Mouse (Mus musculus) liver, embryonic 14.5 days (tissue): ENCODE data around the gene Rpl37. TPM values are rescaled to one million over a fixed set of nuclear protein-coding genes. Genes with fewer than 3 reads are reported as not detected.

Experiments used
- ATAC-seq: fragments of 200-750 bp; cut with Nextera tagmentation; 2 replicates; pipeline ENCODE4 v1.8.0; 2017; ENCODE audit warnings: moderate number of reproducible peaks, mild to moderate bottlenecking, moderate library complexity; ENCODE audit not compliant: insufficient read depth
- DNase-seq, 3 experiments: peaks; one replicate each; pipeline ENCODE4 v3.0.0-alpha.2; 2012 to 2013; ENCODE audit warnings: low read depth in 3 of 3, low spot score in 3 of 3
- H3K27ac ChIP-seq: fragments of 300-500 bp; sonication (generic); 2 replicates; pipeline ENCODE4 v1.5.1; 2014; ENCODE audit warnings: moderate library complexity, mild to moderate bottlenecking, control low read depth, inconsistent platforms
- H3K27me3 ChIP-seq: fragments of 300-500 bp; sonication (generic); 2 replicates; pipeline ENCODE4 v1.6.1; 2014; ENCODE audit warnings: mild to moderate bottlenecking, low read length, moderate library complexity; ENCODE audit not compliant: control insufficient read depth, insufficient read depth
- H3K36me3 ChIP-seq: fragments of 300-500 bp; sonication (generic); replicated peaks from 2 replicates; pipeline ENCODE4 v1.6.1; 2014; ENCODE audit warnings: low read depth; ENCODE audit not compliant: control insufficient read depth, insufficient read depth
- H3K4me1 ChIP-seq, 2 experiments: fragments of 200-500 bp in 1 of 2; fragments of 300-500 bp in 1 of 2; sonication (generic) in 1 of 2; replicated peaks; 2 replicates each; pipeline ENCODE4 v1.6.1; 2012 to 2014; ENCODE audit warnings: antibody characterized with exemption in 1 of 2, inconsistent platforms in 1 of 2, low read length in 1 of 2; ENCODE audit not compliant: control insufficient read depth in 2 of 2, insufficient read depth in 2 of 2
- H3K4me2 ChIP-seq: fragments of 300-500 bp; sonication (generic); 2 replicates; pipeline ENCODE4 v1.6.1; 2014; ENCODE audit warnings: low read depth, mild to moderate bottlenecking, control low read depth, moderate library complexity
- H3K4me3 ChIP-seq, 2 experiments: fragments of 200-500 bp in 1 of 2; fragments of 300-500 bp in 1 of 2; sonication (generic) in 1 of 2; 2 replicates each; pipeline ENCODE4 v1.5.1; 2012 to 2014; ENCODE audit warnings: low read depth in 2 of 2, low read length in 2 of 2, mild to moderate bottlenecking in 2 of 2, control low read depth in 1 of 2, inconsistent platforms in 1 of 2, moderate library complexity in 1 of 2; ENCODE audit not compliant: insufficient read depth in 1 of 2
- H3K9ac ChIP-seq: fragments of 300-500 bp; sonication (generic); replicated peaks from 2 replicates; pipeline ENCODE4 v1.6.1; 2014; ENCODE audit warnings: mild to moderate bottlenecking, control low read depth, moderate library complexity
- H3K9me3 ChIP-seq: fragments of 300-500 bp; sonication (generic); 2 replicates; pipeline ENCODE4 v1.6.1; 2016; ENCODE audit warnings: low read length, mixed read lengths; ENCODE audit not compliant: control insufficient read depth
- CTCF ChIP-seq: IDR thresholded peaks from 2 replicates; pipeline ENCODE4 v1.5.1; 2016; ENCODE audit warnings: antibody characterized with exemption, low read depth, control low read depth
- EP300 ChIP-seq: IDR thresholded peaks from 2 replicates; pipeline ENCODE4 v1.6.1; 2016; ENCODE audit warnings: antibody characterized with exemption, low read depth
- WGBS: fragments of 180-500 bp; shearing (Covaris S2); extraction: QIAGEN DNeasy Blood & Tissue Kit; methylation state at CpG from one replicate; pipeline ENCODE4 v1.1.7; 2014; ENCODE audit not compliant: insufficient replicate concordance; 5-methylcytosine and 5-hydroxymethylcytosine counted together
- polyA plus RNA-seq, 2 experiments: library from polyadenylated mRNA; depleted of rRNA in 1 of 2; stranded (reverse) in 1 of 2; unstranded in 1 of 2; fragments of >200 nt; fragmentation: Nextera tagmentation in 1 of 2; extraction: Ambion mirVana in 1 of 2; gene quantifications; 2 replicates each; pipeline versions ENCODE4 v1.2.1 to v1.2.3; 2012 to 2014

Gene Rpl37
- polyA plus RNA-seq, 2 experiments = 570 to 884 TPM

DNA sequence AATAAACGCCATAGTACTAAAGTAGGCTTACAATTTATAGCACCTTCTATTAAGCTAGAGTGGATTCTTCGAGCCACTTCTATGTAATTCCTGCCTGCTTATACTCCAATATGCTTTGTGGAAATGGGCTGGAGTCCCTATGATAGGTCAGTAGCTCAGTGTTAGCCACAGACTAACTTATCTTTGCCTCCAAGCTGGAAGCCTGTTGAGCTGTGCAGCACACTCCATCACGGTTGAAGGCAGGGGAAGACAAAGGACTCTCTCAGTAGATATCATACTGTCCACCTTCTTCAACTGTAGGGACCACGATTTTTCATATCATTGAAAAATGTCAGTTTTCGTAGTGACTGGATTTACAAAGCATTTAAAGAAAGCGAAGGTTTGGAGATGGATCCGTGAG is 23.4 kb downstream of the Rpl37 start:
- peak overlapping the region in 1 of 2 experiments; percentile 14; a peak in 1 of 4 replicates for H3K4me3 ChIP-seq
- H3K4me2 ChIP-seq = peak overlapping the region; percentile 57
- ATAC-seq (peak; percentile 84), DNase-seq (peak; percentile 73 to 74 (median 73))
- no peaks in the 10 kb centered on the region for H3K9me3 ChIP-seq
- WGBS = 15% methylated on average over 7 of the region's 7 CpGs
- H3K27ac ChIP-seq = peak overlapping the region; percentile 96
- peaks cover 50 to 52% of the 10 kb centered on the region in 2 experiments for H3K4me1 ChIP-seq
- H3K36me3 ChIP-seq = no peaks in the 10 kb centered on the region
- TF ChIP-seq EP300 = peak; percentile 74
- no peak for TF ChIP-seq CTCF
- peak overlapping the region; percentile 47 for H3K9ac ChIP-seq
- no peaks in the 10 kb centered on the region for H3K27me3 ChIP-seq

GRCm38 (mm10) chr15:5140357-5140756 is 23.9 kb downstream of the Rpl37 start:
- Histone ChIP-seq H3K4me2 (peak overlapping the region; percentile 57), H3K27me3 (no peaks in the 10 kb centered on the region), H3K9ac (peak overlapping the region; percentile 47), H3K4me1 (peaks cover 53 to 55% of the 10 kb centered on the region in 2 experiments), H3K4me3 (peak overlapping the region in 1 of 2 experiments; percentile 14; a peak in 1 of 4 replicates), H3K9me3 (no peaks in the 10 kb centered on the region), H3K36me3 (no peaks in the 10 kb centered on the region), H3K27ac (peak overlapping the region; percentile 96)
- TF ChIP-seq EP300 (peak; percentile 89), CTCF (no peak)
- ATAC-seq (peak; percentile 71), DNase-seq (peak; percentile 76 to 79 (median 78))

DNA sequence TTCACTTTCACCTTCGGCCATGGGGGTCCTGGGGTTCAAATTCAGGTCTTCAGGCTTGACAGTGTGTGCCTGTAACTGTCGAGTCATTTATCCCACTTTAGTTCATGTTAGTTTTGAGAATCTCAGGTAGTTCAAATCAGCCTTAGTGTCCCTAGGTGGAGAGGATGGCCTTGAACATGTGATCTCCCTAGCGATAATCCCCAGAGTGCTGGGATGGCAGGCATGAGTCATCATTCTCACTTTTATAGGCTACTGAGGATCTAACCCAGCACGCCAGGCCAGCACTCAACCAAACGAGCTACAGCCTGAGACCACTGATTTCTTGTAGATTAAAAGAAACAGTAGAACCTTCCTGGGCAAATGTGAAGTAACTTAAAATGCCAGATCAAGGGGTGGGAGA is 25.6 kb downstream of the Rpl37 start:
- 29% methylated on average over 5 of the region's 5 CpGs for WGBS
- Histone ChIP-seq H3K27ac (peak overlapping the region; percentile 78), H3K27me3 (no peaks in the 10 kb centered on the region), H3K9me3 (no peaks in the 10 kb centered on the region), H3K36me3 (no peaks in the 10 kb centered on the region; the same call in 1 of the 2 replicates), H3K4me2 (peak overlapping the region; percentile 11), H3K4me3 (no peak overlapping the region), H3K4me1 (peaks cover 55 to 59% of the 10 kb centered on the region in 2 experiments), H3K9ac (no peak overlapping the region)
- DNase-seq (no peak), ATAC-seq (no peak)
- TF ChIP-seq CTCF = no peak

DNA sequence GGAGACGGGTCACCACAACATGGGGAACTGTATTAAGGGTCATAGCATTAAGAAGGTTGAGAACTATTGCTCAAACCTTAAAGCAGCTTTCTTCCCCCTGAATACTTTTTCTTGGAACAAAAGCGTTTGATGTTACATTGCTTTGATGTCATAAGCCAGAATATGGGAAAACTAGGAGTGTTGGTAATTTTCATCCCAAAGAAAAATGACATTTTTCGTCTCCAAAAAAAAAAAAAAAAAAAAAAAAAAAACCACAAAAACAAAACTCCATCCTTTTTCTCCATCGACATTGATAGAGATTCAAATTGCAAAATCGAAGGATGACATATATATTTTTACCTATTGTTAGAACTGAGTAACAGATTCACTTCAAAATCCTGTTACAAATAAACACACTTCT is 26.3 kb downstream of the Rpl37 start:
- TF ChIP-seq CTCF (no peak), EP300 (no peak)
- H3K27ac ChIP-seq = no peak overlapping the region; the same call in 1 of the 2 replicates
- no peak for ATAC-seq

GRCm38 (mm10) chr15:5143361-5144020 is 27.0 kb downstream of the Rpl37 start, which contains the start of gene Prkaa1:
Prkaa1 (plus strand) TSS chr15:5143861.
- TF ChIP-seq CTCF = peak; percentile 41
- TF ChIP-seq EP300 = peak; percentile 6; the same call in 1 of the 2 replicates
- H3K4me1 ChIP-seq = peaks cover 42 to 46% of the 10 kb centered on the region in 2 experiments
- H3K27ac ChIP-seq = peak within 1 kb of the TSS; percentile 83
- peak within 1 kb of the TSS; percentile 87 to 98 for H3K4me3 ChIP-seq
- ATAC-seq (peak; percentile 79), DNase-seq (peak in 1 of 3 experiments; percentile 49)
- H3K36me3 ChIP-seq = no peaks in the 10 kb centered on the region; the same call in 1 of the 2 replicates
- H3K4me2 ChIP-seq = peak within 1 kb of the TSS; percentile 72
- no peaks in the 10 kb centered on the region for H3K9me3 ChIP-seq
- H3K27me3 ChIP-seq = no peaks in the 10 kb centered on the region
- peak within 1 kb of the TSS; percentile 97 for H3K9ac ChIP-seq
- WGBS = 0% methylated on average over 76 of the region's 80 CpGs

More for the DNA sequence above, 26.3 kb downstream of the Rpl37 start:
- WGBS = 46% methylated on average over 5 of the region's 5 CpGs
- Histone ChIP-seq H3K9ac (no peak overlapping the region), H3K27me3 (no peaks in the 10 kb centered on the region), H3K36me3 (no peaks in the 10 kb centered on the region; the same call in 1 of the 2 replicates), H3K4me3 (no peak overlapping the region; a peak in 1 of 4 replicates), H3K4me1 (peaks cover 49 to 53% of the 10 kb centered on the region in 2 experiments), H3K4me2 (peak overlapping the region; percentile 72), H3K9me3 (no peaks in the 10 kb centered on the region)
- DNase-seq = no peak
